Mouse (Mus musculus) large intestine, adult 2 months (tissue): ENCODE measurements around the gene Palb2. TPM values are rescaled to one million over a fixed set of nuclear protein-coding genes. Genes with fewer than 3 reads are reported as not detected.
"Not testable (repeated sequence)": the region's sequence is repeated elsewhere in the genome, so short reads cannot be mapped to it uniquely, and the experiment has no call there.

Experiments
- DNase-seq: peaks from one replicate; pipeline ENCODE4 v3.0.0-alpha.2; 2012; ENCODE audit warnings: low read depth, low spot score
- WGBS: fragments of 180-500 bp; shearing (Covaris S2); methylation state at CpG from one replicate; pipeline ENCODE4 v1.1.7; 2018; 5-methylcytosine and 5-hydroxymethylcytosine counted together
- polyA plus RNA-seq: library from polyadenylated mRNA; depleted of rRNA; stranded (reverse); fragments of >200 nt; gene quantifications from 2 replicates; pipeline ENCODE4 v1.2.3, GENCODE M21; 2012

Gene Palb2
- polyA plus RNA-seq, 1 experiment: 2.7 TPM

GRCm38 (mm10) chr7:122101747-122102244, 31.0 kb downstream of the Palb2 start, which contains the start of gene Ndufab1:
TSS of gene Ndufab1 (minus strand) at chr7:122101886.
- WGBS: 1% methylated on average over 43 of the region's 43 CpGs
- DNase-seq: peak; percentile 60

GRCm38 (mm10) chr7:122101014-122101746, 31.6 kb downstream of the Palb2 start:
- not testable (repeated sequence) for DNase-seq

DNA sequence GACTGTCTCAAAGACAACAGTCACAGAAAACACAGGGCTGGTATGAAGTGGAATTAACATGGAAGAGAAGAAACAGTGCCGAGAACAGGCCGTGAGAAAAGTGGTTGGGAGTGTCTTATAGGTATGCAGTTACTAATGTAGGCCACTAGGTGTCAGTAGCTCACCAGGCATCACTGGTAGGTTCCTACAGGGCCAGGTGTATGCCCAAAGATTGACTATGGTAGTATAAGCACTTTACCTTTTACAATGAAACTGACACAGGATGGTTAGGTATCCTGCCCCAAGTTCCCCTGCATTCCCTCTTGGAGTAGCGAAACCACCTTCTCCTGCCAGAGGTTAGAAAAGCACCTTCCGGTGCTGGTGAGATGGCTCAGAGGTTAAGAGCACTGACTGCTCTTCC, 33.6 kb downstream of the Palb2 start:
- peak; percentile 38 for DNase-seq
- 28% methylated on average over 4 of the region's 4 CpGs for WGBS

More at GRCm38 (mm10) chr7:122101014-122101746, 31.6 kb downstream of the Palb2 start:
- 3% methylated on average over 28 of the region's 28 CpGs for WGBS

DNA sequence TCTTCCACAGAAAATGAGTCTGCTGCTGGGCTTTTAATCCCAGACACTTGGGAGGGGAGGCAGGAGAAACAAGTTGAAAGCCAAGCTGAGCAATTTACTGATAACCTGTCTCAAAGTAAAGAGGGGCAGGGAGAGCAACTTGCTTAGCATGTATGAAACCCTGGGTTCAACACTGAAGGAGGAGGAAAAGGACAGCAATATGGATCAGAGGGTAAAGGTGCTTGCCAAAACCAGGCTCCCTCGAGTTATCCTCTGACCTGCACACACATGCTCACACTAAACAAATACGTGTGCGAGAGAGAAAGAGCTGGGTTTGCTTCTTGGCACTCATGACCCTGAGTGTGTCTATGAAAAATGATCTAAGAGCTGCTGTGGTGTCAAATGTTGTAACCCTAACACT, 34.8 kb downstream of the Palb2 start:
- 80% methylated on average over 3 of the region's 3 CpGs for WGBS
- no peak for DNase-seq

DNA sequence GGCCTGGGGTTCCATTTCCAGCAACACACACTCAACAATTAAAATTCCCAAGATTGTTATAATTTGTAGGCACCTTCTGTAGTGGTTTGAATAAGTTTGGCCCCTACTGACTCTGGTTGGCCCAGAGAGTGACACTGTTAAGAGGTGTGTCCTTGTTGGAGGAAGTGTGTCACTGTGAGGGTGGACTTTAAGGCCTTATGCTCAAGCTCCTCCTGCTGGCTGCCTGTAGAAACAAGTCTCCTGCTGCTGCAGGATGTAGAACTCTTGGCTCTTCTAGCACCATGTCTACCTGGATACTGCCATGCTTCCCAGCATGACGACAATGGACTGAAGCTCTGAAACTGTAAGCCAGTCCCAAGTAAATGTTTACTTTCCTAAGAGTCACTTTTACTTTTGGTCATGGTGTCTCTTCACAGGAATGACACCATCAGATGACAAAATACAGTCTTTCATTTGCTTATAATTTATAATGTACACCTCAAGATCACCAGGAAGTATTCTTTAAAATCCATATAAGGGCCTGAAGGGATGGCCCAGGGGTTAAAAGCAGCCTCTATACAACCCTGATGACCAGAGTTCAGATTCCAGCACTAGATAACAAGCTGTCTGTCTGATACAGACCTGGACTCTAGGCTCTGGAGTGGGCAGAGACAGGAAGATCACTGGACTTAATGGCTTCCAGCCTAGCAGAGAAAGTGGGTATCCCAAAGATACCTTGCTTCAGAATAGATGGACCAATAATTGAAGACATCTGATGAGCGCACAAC, 38.0 kb downstream of the Palb2 start:
- DNase-seq: no peak
- WGBS: 79% methylated on average over 2 of the region's 2 CpGs

DNA sequence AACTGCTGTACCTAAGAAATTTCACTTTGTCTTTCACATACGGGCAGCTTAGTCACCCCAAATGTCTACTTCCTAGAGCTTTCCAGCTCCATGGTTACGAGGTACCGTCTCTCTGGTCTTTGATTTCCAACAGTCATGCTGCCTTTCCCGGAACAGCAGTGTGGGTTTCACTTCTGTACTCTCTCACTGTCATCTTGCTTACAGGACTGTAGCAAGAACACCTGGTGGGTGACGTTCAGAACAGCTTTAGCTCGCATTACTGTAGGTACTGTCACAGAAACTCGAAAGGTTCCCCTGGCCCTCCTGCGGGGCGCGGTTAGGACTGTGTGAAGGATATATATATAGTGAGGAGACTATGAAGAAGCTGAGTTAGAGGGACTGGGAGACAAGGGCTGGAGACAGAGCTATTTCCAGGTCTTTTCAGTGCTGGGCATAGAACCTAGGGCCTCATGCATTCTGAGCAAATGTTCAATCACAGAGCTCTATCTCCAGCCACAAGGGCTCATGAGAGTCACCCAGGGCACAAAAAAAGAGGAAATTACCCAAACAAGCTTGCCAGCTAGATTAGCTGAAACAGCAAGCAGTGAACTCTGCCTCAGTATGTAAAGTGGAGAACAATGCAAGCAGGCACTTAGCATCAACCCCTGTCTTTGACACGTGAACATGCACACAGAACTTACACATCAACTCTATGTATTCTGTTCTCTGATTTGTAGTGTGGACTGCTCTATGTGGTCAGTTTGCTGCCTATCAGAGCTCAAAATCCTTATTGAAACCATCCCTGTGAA, 45.4 kb downstream of the Palb2 start:
- WGBS: 83% methylated on average over 11 of the region's 11 CpGs
- DNase-seq: no peak

GRCm38 (mm10) chr7:122081071-122081470, 51.7 kb downstream of the Palb2 start:
- WGBS: 95% methylated on average over 1 of the region's 1 CpGs

GRCm38 (mm10) chr7:122079798-122080554, 52.8 kb downstream of the Palb2 start:
- DNase-seq: no peak
- 26% methylated on average over 8 of the region's 8 CpGs for WGBS

More at GRCm38 (mm10) chr7:122081071-122081470, 51.7 kb downstream of the Palb2 start:
- DNase-seq: no peak

DNA sequence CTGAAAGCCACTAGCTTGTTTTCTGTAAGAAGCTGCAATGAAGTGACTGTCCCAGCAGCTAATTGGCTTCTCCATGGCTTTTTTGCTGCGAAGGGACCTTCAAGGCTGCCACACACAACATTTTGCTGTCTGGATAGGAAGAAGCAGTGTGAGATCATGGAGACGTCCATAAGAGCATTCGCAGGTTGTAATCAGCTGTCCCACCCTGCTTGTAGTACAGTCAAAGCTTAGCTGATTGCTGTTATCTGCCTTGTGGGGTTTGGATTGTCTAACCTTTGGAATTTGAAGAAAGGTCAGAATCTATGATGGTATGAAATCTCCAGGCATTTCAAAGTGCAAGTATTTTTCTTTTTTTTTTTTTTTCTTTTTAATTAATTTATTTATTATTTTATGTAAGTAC, 58.4 kb downstream of the Palb2 start:
- no peak for DNase-seq
- WGBS: 64% methylated on average over 3 of the region's 3 CpGs

DNA sequence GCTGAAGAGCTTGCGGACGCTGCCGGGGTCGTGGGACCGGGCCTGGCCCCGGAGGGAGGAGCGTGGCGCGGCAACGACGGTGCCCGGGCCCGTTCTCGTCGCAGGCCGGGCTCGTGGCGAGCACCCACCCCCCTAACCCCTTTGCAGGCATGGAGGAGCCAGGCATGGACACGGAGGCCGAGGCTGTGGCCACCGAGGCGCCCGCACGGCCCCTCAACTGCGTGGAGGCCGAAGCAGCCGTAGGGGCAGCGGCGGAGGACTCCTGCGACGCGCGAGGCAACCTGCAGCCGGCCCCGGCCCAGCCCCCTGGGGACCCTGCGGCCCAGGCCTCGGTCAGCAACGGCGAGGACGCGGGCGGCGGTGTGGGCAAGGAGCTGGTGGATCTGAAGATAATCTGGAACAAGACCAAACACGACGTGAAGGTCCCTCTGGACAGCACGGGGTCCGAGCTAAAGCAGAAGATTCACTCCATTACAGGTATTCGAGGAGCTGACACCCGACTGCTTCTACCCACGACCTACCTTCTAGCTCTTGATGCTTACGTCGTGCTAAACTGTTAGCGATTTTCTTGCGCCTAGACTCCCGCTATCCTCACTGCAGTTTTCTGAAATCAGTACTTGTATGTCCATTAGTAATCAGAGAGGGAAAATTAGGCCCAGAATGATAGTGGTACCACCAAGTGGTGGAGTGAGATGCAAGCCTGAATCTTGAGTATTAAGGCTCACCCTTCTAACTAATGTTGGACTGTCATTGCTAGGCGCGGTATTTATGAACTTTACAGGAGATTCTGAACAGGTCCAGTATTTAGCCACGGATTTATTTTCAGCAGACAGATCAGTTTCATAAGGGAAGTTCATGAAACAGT, 65.0 kb downstream of the Palb2 start:
- DNase-seq: no peak
- WGBS: under 1% methylated on average over 58 of the region's 58 CpGs

GRCm38 (mm10) chr7:122066945-122067516, 65.8 kb downstream of the Palb2 start, which contains the start of the genes Ubfd1 and Ears2:
TSS of gene Ubfd1 (plus strand) at chr7:122067175.
TSS of gene Ears2 (minus strand) at chr7:122067263.
- under 1% methylated on average over 60 of the region's 60 CpGs for WGBS
- peak; percentile 79 for DNase-seq

- WGBS: 4% methylated on average over 31 of the region's 31 CpGs
- no peak for DNase-seq
Observed at GRCm38 (mm10) chr7:122066102-122066944, 66.5 kb downstream of the Palb2 start.

DNA sequence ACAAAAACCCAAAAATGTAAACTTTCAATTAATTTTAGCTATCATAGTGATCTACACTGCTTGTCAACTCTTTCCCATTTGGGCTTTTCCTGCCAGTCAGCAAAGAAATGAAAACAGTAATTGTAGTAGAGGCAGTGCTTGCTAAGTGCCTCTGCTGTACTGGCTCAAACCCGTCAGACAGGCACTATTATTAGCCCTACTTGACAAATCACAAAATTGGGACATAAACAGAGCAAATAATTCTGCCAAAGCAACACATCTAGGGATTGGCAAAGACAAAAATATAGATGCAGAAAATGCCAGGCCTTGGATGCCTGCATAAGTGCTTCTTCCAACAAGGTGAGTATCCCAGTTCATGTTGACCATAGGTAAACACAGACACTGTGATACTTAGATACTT, 67.1 kb downstream of the Palb2 start:
- 40% methylated on average over 1 of the region's 1 CpGs for WGBS
- no peak for DNase-seq
